Mouse (Mus musculus) myocyte (in vitro differentiated cells): Measurements from ENCODE around the gene Rdh16f2.
"Not testable (repeated sequence)": the region's sequence is repeated elsewhere in the genome, so short reads cannot be mapped to it uniquely, and the experiment has no call there.

Experiments
- CEBPB ChIP-seq: IDR thresholded peaks from 2 replicates; pipeline ENCODE4 v1.6.1; 2011; ENCODE audit warnings: mild to moderate bottlenecking, moderate library complexity; ENCODE audit not compliant: poor library complexity, insufficient read depth, severe bottlenecking
- E2F4 ChIP-seq: IDR thresholded peaks from one replicate; pipeline ENCODE4 v1.6.1; 2011; ENCODE audit warnings: mild to moderate bottlenecking, control low read depth, moderate library complexity; ENCODE audit not compliant: insufficient read depth
- MAX ChIP-seq: IDR thresholded peaks from one replicate; pipeline ENCODE4 v1.6.1; 2011; ENCODE audit warnings: low read depth, mild to moderate bottlenecking, control low read depth
- MYOD1 ChIP-seq, 3 experiments: IDR thresholded peaks; one replicate each; pipeline ENCODE4 v1.6.1; 2011; ENCODE audit warnings: control low read depth in 2 of 3, low read depth in 2 of 3, mild to moderate bottlenecking in 2 of 3, moderate library complexity in 1 of 3; ENCODE audit not compliant: insufficient read length in 2 of 3, control insufficient read depth in 1 of 3
- MYOG ChIP-seq, 3 experiments: IDR thresholded peaks; one replicate each; pipeline ENCODE4 v1.6.1; 2011; ENCODE audit warnings: control low read depth in 2 of 3, low read depth in 2 of 3, mild to moderate bottlenecking in 2 of 3; ENCODE audit not compliant: insufficient read length in 2 of 3, control insufficient read depth in 1 of 3, insufficient read depth in 1 of 3
- POLR2A ChIP-seq: IDR thresholded peaks from one replicate; pipeline ENCODE4 v1.6.1; 2011; ENCODE audit warnings: low read depth, mild to moderate bottlenecking, control low read depth, moderate library complexity; ENCODE audit not compliant: insufficient read length
- POLR2AphosphoS2 ChIP-seq: IDR thresholded peaks from one replicate; pipeline ENCODE4 v1.6.1; 2011; ENCODE audit warnings: low read depth, control low read depth; ENCODE audit not compliant: insufficient read length
- REST ChIP-seq: IDR thresholded peaks from one replicate; pipeline ENCODE4 v1.6.1; 2011; ENCODE audit warnings: mild to moderate bottlenecking, control low read depth, moderate library complexity; ENCODE audit not compliant: insufficient read depth, insufficient read length
- SRF ChIP-seq: IDR thresholded peaks from one replicate; pipeline ENCODE4 v1.6.1; 2011; ENCODE audit warnings: low read depth; ENCODE audit not compliant: control insufficient read depth, insufficient read length
- TCF12 ChIP-seq: IDR thresholded peaks from one replicate; pipeline ENCODE4 v1.6.1; 2011; ENCODE audit warnings: mild to moderate bottlenecking, control low read depth; ENCODE audit not compliant: poor library complexity, insufficient read depth, severe bottlenecking
- TCF3 ChIP-seq: IDR thresholded peaks from one replicate; pipeline ENCODE4 v1.6.1; 2011; ENCODE audit warnings: low read depth, control low read depth; ENCODE audit not compliant: insufficient read length
- USF1 ChIP-seq: IDR thresholded peaks from one replicate; pipeline ENCODE4 v1.6.1; 2011; ENCODE audit warnings: low read depth, mild to moderate bottlenecking, control low read depth, moderate library complexity

- not testable (repeated sequence) for TF ChIP-seq MYOD1 (IDR thresholded peaks at IDR 0.05; ENCODE audit: control insufficient read depth in 1 of 3, insufficient read length in 2 of 3, low read depth in 2 of 3); POLR2A; SRF; TCF3; E2F4; MYOG (IDR thresholded peaks at IDR 0.05; ENCODE audit: control insufficient read depth in 1 of 3, insufficient read depth in 1 of 3, insufficient read length in 2 of 3, low read depth in 2 of 3); MAX; USF1; POLR2AphosphoS2; TCF12; REST; CEBPB
Observed at GRCm38 (mm10) chr10:127837793-127838192, 28.5 kb upstream of the Rdh16f2 start.
